Mouse (Mus musculus) cerebellum, postnatal 14 days (tissue): Measurements from ENCODE around the gene Kmt2b.

Source experiments
- DNase-seq, 2 experiments: peaks; one replicate each; pipeline ENCODE4 v3.0.0; 2021; ENCODE audit warnings: mixed read lengths in 2 of 2

Gene Kmt2b

GRCm38 (mm10) chr7:30533941-30534632 is 54.4 kb downstream of the Kmt2b start:
- DNase-seq: peak in 1 of 2 experiments; percentile 33

DNA sequence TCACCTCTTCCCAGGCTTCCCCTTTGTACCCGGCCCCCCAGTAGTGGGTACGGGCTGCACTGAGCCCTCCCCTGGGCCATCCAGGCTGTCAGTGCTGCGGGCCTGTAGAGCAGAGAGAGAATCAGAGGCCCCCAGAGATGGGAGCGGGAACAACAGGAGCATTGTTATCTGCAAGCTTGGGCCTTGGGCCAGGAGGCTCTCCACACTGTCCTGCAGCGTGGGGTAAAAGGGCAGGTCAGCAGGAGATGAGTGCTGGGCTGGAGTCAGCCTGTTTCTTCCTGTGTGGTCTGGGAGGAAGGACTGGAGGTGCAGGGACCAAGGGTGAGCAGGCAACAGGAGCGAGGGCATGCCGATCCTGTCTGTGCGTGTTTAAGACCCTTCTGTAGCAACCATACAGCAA is 55.6 kb downstream of the Kmt2b start:
- DNase-seq: peak in 1 of 2 experiments; percentile 44

DNA sequence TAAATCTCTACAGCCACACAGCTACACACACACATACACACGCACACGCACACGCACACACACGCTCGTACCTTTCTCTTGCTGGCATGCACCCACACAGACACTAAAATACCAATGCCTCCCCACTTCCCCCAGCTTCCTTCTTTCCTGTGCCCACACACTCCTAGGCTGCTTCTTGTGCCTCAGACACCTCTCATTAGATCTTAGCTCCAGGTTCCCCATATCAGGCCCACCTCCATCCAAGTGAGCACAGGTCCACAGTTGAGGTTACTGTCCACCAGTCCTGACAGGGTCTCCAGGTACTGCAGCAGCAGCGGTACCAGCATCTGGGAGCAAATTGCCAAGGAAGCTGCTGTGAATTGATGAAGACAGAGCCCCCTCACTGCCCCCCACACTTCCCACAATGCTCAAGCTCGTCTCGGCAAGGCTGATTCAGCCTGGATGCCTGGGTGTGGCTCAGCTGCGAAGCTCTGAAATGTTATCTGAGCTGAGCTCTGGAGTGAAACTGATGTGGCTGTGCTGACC is 57.2 kb downstream of the Kmt2b start:
- no peak for DNase-seq

GRCm38 (mm10) chr7:30526981-30527380 is 61.5 kb downstream of the Kmt2b start:
- DNase-seq: no peak

- DNase-seq: no peak
Observed at GRCm38 (mm10) chr7:30526399-30526798, 62.1 kb downstream of the Kmt2b start.

GRCm38 (mm10) chr7:30525954-30526353 is 62.6 kb downstream of the Kmt2b start:
- DNase-seq: no peak

GRCm38 (mm10) chr7:30524487-30524886 is 64.0 kb downstream of the Kmt2b start:
- no peak for DNase-seq

- no peak for DNase-seq
Observed at GRCm38 (mm10) chr7:30522871-30523270, 65.7 kb downstream of the Kmt2b start.

DNA sequence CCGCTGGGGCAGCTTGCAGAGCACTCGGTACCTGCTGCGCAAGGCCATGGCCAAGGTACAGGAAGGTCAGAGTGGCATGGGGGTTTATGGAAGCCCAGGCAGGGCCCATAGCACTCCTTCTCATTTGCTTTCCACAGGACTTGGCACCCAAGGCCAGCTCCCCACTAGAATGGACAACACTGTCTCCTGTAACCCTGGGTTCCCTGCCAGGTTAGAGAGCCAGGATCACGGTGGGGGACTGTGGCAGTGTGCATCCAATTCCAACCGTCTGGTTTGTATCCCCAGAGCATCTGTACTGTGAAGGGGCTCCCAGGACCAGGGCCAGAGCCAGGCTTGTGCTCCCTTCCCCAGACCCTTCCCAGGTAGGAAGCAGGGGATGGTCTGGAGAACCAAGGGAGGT is 67.7 kb downstream of the Kmt2b start:
- DNase-seq: peak; percentile 75 to 77

DNA sequence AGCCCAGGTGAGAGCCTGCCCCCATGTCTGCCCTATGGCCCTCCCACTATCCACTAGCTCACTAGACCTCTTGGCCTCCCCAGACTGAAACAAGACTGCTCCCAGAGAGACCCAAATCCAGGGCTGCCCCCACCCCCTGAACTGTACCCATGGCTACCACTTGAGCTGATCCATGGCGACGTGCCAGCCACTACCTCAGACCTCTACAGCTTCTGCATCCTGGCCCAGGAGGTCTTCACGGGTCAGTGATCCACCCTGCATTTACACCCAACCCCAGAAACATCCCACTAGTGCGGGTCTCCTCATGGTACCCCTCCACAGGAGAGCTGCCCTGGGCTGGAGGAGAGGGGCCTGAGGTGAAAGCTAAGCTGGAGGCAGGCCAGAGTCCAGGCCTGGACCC is 68.1 kb downstream of the Kmt2b start:
- DNase-seq: peak; percentile 38 to 66
